8 mouse cellular contexts compared by ENCODE assay signal in the genomic region with DNA sequence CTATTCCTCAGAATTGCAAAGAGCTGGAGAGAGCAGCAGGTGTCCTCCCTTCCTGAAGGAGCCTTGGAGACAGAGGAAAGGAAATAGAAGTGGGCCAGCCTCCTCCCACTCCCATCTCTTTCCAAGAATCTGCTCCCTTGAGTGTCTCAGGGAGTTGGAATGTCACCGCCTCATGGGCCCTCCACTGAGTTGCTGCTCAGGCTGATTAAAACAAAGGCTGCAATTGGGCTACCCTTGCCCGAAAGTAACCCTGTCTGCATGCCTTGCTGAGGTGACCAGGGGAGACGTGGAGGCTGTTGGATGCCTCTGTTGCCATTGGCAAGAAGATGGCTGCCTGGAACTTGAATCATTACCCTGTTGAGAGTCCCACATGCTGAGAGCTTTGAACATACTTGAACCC. TPM values are rescaled to one million over a fixed set of nuclear protein-coding genes. Genes with fewer than 3 reads are reported as not detected.
DNase-seq lines count a peak whose midpoint lies in the region; ATAC-seq and TF ChIP-seq lines count a peak whose summit lies in the region.

No protein-coding gene starts in this region.

- no peaks in the 10 kb centered on the region for H3K27me3 ChIP-seq in cerebellum, adult 2 months (ENCODE audit: control insufficient read depth, insufficient read depth, low read length)
- no peaks in the 10 kb centered on the region for H3K27me3 ChIP-seq in neural tube, embryonic 13.5 days
- no peaks in the 10 kb centered on the region for H3K27me3 ChIP-seq in heart, embryonic 14.5 days (ENCODE audit: control insufficient read depth, insufficient read depth, low read length)
- H3K27me3 ChIP-seq in stomach, postnatal 0 days (ENCODE audit: control insufficient read depth, insufficient read depth, low read length) = no peaks in the 10 kb centered on the region

- no peak for TF ChIP-seq EP300 in stomach, postnatal 0 days (optimal IDR thresholded peaks at IDR 0.05)

- peak; percentile 8 to 34 for DNase-seq in cerebellum, adult 2 months
- DNase-seq in neural tube, embryonic 10.5 days (ENCODE audit: extremely low spot score, low spot score) = no peak
- peak; percentile 22 for DNase-seq in left cerebral cortex, postnatal 4 days
- no peak for DNase-seq in stomach, postnatal 0 days (ENCODE audit: low spot score)

- no peak overlapping the region for H3K9ac ChIP-seq in neural tube, embryonic 13.5 days
- H3K9ac ChIP-seq in heart, embryonic 14.5 days (ENCODE audit: low read length) = no peak overlapping the region
- no peak overlapping the region for H3K9ac ChIP-seq in stomach, postnatal 0 days (ENCODE audit: low read length)

- no peak for TF ChIP-seq POLR2A in cerebellum, adult 2 months (IDR thresholded peaks at IDR 0.05; ENCODE audit: borderline replicate concordance, insufficient read depth, low read length)

- H3K4me3 ChIP-seq in cerebellum, adult 2 months (replicated peaks; ENCODE audit: insufficient read depth, low read depth, low read length) = no peak overlapping the region
- H3K4me3 ChIP-seq in neural tube, embryonic 13.5 days = no peak overlapping the region
- H3K4me3 ChIP-seq in heart, embryonic 14.5 days (ENCODE audit: control insufficient read depth in 1 of 2, insufficient read depth in 1 of 2, low read depth in 1 of 2, low read length in 2 of 2) = no peak overlapping the region
- H3K4me3 ChIP-seq in stomach, postnatal 0 days (ENCODE audit: low read depth, low read length) = no peak overlapping the region

- H3K4me1 ChIP-seq in cerebellum, adult 2 months (ENCODE audit: control insufficient read depth, insufficient read depth, low read length) = peaks cover 3% of the 10 kb centered on the region; the same call in 1 of the 2 replicates
- peaks cover 22% of the 10 kb centered on the region for H3K4me1 ChIP-seq in neural tube, embryonic 13.5 days (replicated peaks)
- H3K4me1 ChIP-seq in heart, embryonic 14.5 days (ENCODE audit: control insufficient read depth in 2 of 2, insufficient read depth in 2 of 2, low read length in 2 of 2) = peaks cover 18 to 21% of the 10 kb centered on the region in 2 experiments
- H3K4me1 ChIP-seq in stomach, postnatal 0 days (replicated peaks; ENCODE audit: control insufficient read depth, insufficient read depth) = peaks cover 4% of the 10 kb centered on the region; the same call in 1 of the 2 replicates

- no peaks in the 10 kb centered on the region for H3K36me3 ChIP-seq in neural tube, embryonic 13.5 days
- H3K36me3 ChIP-seq in heart, embryonic 14.5 days (ENCODE audit: control insufficient read depth, insufficient read depth, low read length) = no peaks in the 10 kb centered on the region
- no peaks in the 10 kb centered on the region for H3K36me3 ChIP-seq in stomach, postnatal 0 days (ENCODE audit: control insufficient read depth, insufficient read depth, low read length)

- no peak overlapping the region for H3K27ac ChIP-seq in cerebellum, adult 2 months (ENCODE audit: insufficient read depth, low read length)
- peak overlapping the region; percentile 74; the same call in 1 of the 2 replicates for H3K27ac ChIP-seq in neural tube, embryonic 13.5 days (replicated peaks)
- peak overlapping the region; percentile 14 to 86; a peak in 2 of 4 replicates for H3K27ac ChIP-seq in heart, embryonic 14.5 days (replicated peaks in 1 of 2; ENCODE audit: control insufficient read depth in 1 of 2, insufficient read depth in 1 of 2, low read depth in 2 of 2, low read length in 2 of 2)
- no peak overlapping the region for H3K27ac ChIP-seq in stomach, postnatal 0 days (replicated peaks)

- no peak overlapping the region for H3K4me2 ChIP-seq in neural tube, embryonic 13.5 days
- 0 out of 2 replicates have a peak overlapping the region, but pooled peaks have one; percentile 90 for H3K4me2 ChIP-seq in heart, embryonic 14.5 days (ENCODE audit: low read length)
- no peak overlapping the region for H3K4me2 ChIP-seq in stomach, postnatal 0 days (replicated peaks; ENCODE audit: low read depth)

- no peaks in the 10 kb centered on the region for H3K9me3 ChIP-seq in neural tube, embryonic 13.5 days
- H3K9me3 ChIP-seq in heart, embryonic 14.5 days (ENCODE audit: control insufficient read depth, low read length) = no peaks in the 10 kb centered on the region
- H3K9me3 ChIP-seq in stomach, postnatal 0 days (ENCODE audit: control insufficient read depth, low read length) = no peaks in the 10 kb centered on the region

- 72% methylated on average over 3 of the region's 3 CpGs for WGBS in cerebellum, adult 2 months
- WGBS in neural tube, embryonic 13.5 days = 60% methylated on average over 3 of the region's 3 CpGs
- 23% methylated on average over 3 of the region's 3 CpGs for WGBS in heart, embryonic 14.5 days
- WGBS in stomach, postnatal 0 days = 68% methylated on average over 3 of the region's 3 CpGs

- TF ChIP-seq CTCF in cerebellum, adult 2 months (IDR thresholded peaks at IDR 0.05; ENCODE audit: borderline replicate concordance, insufficient read depth, low read depth, low read length) = no peak
- no peak for TF ChIP-seq CTCF in stomach, postnatal 0 days (IDR thresholded peaks at IDR 0.05; ENCODE audit: low read depth)

- intact Hi-C loops in left cerebral cortex, postnatal 4 days (cut with DNase I) = no loop called here

- ATAC-seq in cerebellum, adult (ENCODE audit: insufficient number of reproducible peaks, low FRiP score, low TSS enrichment) = no peak
- no peak for ATAC-seq in neural tube, embryonic 13.5 days (ENCODE audit: low read depth)
- no peak for ATAC-seq in heart, embryonic 14.5 days (ENCODE audit: insufficient number of reproducible peaks, insufficient read depth, low FRiP score, low read depth)
- no peak for ATAC-seq in stomach, postnatal 0 days (ENCODE audit: low FRiP score, low TSS enrichment)
- no peak for ATAC-seq in CD4-positive, CD25-positive, alpha-beta regulatory T cell, adult 4 months

RNA-seq across cellular contexts. Expression of a gene that starts 59.7 kb away (rescaled TPM):
- polyA plus RNA-seq in cerebellum, adult 2 months (2012; rRNA removed) = 10.0 and 10.6 TPM in 2 replicates
- 11.5 TPM in 2 replicates for polyA plus RNA-seq in neural tube, embryonic 13.5 days (2015; fragmentation: Nextera tagmentation; extraction: Ambion mirVana)
- polyA plus RNA-seq in heart, embryonic 14.5 days (2014; fragmentation: Nextera tagmentation; extraction: Ambion mirVana) = 7.8 and 8.1 TPM in 2 replicates
- total RNA-seq in left cerebral cortex, postnatal 4 days (2021) = 10 to 100 TPM; 34.3 to 34.8 TPM
- 1.6 and 2.0 TPM in 2 replicates for polyA plus RNA-seq in stomach, postnatal 0 days (2015; fragmentation: Nextera tagmentation; extraction: Ambion mirVana)
- 1 to 10 TPM; 2.8 to 4.6 TPM for polyA plus RNA-seq in CD4-positive, CD25-positive, alpha-beta regulatory T cell, adult 4 months (2017; shearing (Covaris generic))

Comparison
In these comparisons a context has a peak if more than half of its experiments do, and no peak if none do; other contexts are left out.
1. DNase-seq: peak in cerebellum, adult 2 months (2 of 2) and left cerebral cortex, postnatal 4 days (single experiment); none in neural tube, embryonic 10.5 days (single experiment) and stomach, postnatal 0 days (single experiment).
2. H3K27ac ChIP-seq: peak in neural tube, embryonic 13.5 days (single experiment) and heart, embryonic 14.5 days (2 of 2); none in cerebellum, adult 2 months (single experiment) and stomach, postnatal 0 days (single experiment).